Mouse (Mus musculus) hindbrain, embryonic 13.5 days (tissue): ENCODE measurements around the gene Cdh18. TPM values are rescaled to one million over a fixed set of nuclear protein-coding genes. Genes with fewer than 3 reads are reported as not detected.
"Not testable (repeated sequence)": the region's sequence is repeated elsewhere in the genome, so short reads cannot be mapped to it uniquely, and the experiment has no call there.

ENCODE experiments used
- ATAC-seq: fragments of 200-750 bp; cut with Nextera tagmentation; 2 replicates; pipeline ENCODE4 v1.8.0; 2017; ENCODE audit warnings: moderate TSS enrichment; ENCODE audit not compliant: low FRiP score
- H3K27ac ChIP-seq: fragments of 300-500 bp; sonication (generic); 2 replicates; pipeline ENCODE4 v1.5.1; 2015; ENCODE audit warnings: inconsistent platforms, mild to moderate bottlenecking, moderate library complexity
- H3K27me3 ChIP-seq: fragments of 300-500 bp; sonication (generic); 2 replicates; pipeline ENCODE4 v1.6.1; 2015; ENCODE audit warnings: mild to moderate bottlenecking, inconsistent platforms
- H3K36me3 ChIP-seq: fragments of 300-500 bp; sonication (generic); 2 replicates; pipeline ENCODE4 v1.6.1; 2015; ENCODE audit warnings: mild to moderate bottlenecking, inconsistent platforms
- H3K4me1 ChIP-seq: fragments of 300-500 bp; sonication (generic); replicated peaks from 2 replicates; pipeline ENCODE4 v1.6.1; 2015; ENCODE audit warnings: inconsistent platforms
- H3K4me2 ChIP-seq: fragments of 300-500 bp; sonication (generic); 2 replicates; pipeline ENCODE4 v1.6.1; 2015; ENCODE audit warnings: inconsistent platforms, mild to moderate bottlenecking, moderate library complexity
- H3K4me3 ChIP-seq: fragments of 300-500 bp; sonication (generic); 2 replicates; pipeline ENCODE4 v1.5.1; 2015; ENCODE audit warnings: mild to moderate bottlenecking, inconsistent platforms
- H3K9ac ChIP-seq: fragments of 300-500 bp; sonication (generic); 2 replicates; pipeline ENCODE4 v1.6.1; 2015; ENCODE audit warnings: mild to moderate bottlenecking, inconsistent platforms
- H3K9me3 ChIP-seq: fragments of 300-500 bp; sonication (generic); 2 replicates; pipeline ENCODE4 v1.6.1; 2016; ENCODE audit warnings: inconsistent platforms
- WGBS: fragments of 180-500 bp; shearing (Covaris S2); methylation state at CpG from one replicate; pipeline ENCODE4 v1.1.7; 2015; 5-methylcytosine and 5-hydroxymethylcytosine counted together
- polyA plus RNA-seq: library from polyadenylated mRNA; unstranded; fragments of >200 nt; fragmentation: Nextera tagmentation; extraction: Ambion mirVana; gene quantifications from 2 replicates; pipeline ENCODE4 v1.2.1, GENCODE M21; 2015

Cdh18 gene
- polyA plus RNA-seq, 1 experiment from 2014 or later: 7.4 TPM

DNA sequence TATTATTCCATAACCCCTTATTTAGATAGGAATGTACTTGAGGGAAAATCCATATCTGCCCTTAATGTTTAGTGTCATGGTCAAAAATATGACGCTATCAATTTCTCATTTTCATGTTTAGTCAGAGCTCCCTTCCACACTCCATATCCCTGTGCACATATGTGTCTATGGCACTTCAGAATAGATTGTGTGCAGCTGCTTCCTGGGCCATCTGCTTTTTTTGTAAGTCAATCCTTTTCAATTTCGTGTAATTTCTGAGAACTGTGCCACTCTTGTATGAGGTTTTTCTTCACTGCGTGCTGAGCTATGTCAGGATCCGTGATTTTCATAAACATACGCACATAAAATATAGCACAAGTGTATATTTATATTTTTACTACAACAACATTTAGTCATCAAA lies 435.8 kb downstream of the Cdh18 start:
- Histone ChIP-seq H3K9me3 (no peaks in the 10 kb centered on the region), H3K27me3 (no peaks in the 10 kb centered on the region), H3K4me1 (no peaks in the 10 kb centered on the region), H3K36me3 (no peaks in the 10 kb centered on the region), H3K27ac (no peak overlapping the region), H3K4me3 (no peak overlapping the region), H3K9ac (no peak overlapping the region), H3K4me2 (no peak overlapping the region)
- 79% methylated on average over 5 of the region's 5 CpGs for WGBS
- no peak for ATAC-seq

GRCm38 (mm10) chr15:23016680-23017079 lies 467.9 kb downstream of the Cdh18 start:
- H3K4me2 ChIP-seq: no peak overlapping the region
- H3K9ac ChIP-seq: no peak overlapping the region
- 0 out of 2 replicates have a peak, but pooled peaks have one; percentile 17 for ATAC-seq
- H3K4me3 ChIP-seq: no peak overlapping the region
- no peaks in the 10 kb centered on the region for H3K36me3 ChIP-seq
- no peaks in the 10 kb centered on the region for H3K9me3 ChIP-seq
- no peaks in the 10 kb centered on the region for H3K27me3 ChIP-seq
- no peaks in the 10 kb centered on the region for H3K4me1 ChIP-seq
- H3K27ac ChIP-seq: no peak overlapping the region
- WGBS: 54% methylated on average over 5 of the region's 5 CpGs

GRCm38 (mm10) chr15:23021151-23021550 lies 472.3 kb downstream of the Cdh18 start:
- no peak overlapping the region for H3K4me3 ChIP-seq
- 59% methylated on average over 2 of the region's 2 CpGs for WGBS
- no peaks in the 10 kb centered on the region for H3K27me3 ChIP-seq
- ATAC-seq: no peak
- H3K4me2 ChIP-seq: no peak overlapping the region
- H3K36me3 ChIP-seq: no peaks in the 10 kb centered on the region
- H3K4me1 ChIP-seq: no peaks in the 10 kb centered on the region
- H3K9ac ChIP-seq: no peak overlapping the region
- no peaks in the 10 kb centered on the region for H3K9me3 ChIP-seq
- H3K27ac ChIP-seq: no peak overlapping the region

DNA sequence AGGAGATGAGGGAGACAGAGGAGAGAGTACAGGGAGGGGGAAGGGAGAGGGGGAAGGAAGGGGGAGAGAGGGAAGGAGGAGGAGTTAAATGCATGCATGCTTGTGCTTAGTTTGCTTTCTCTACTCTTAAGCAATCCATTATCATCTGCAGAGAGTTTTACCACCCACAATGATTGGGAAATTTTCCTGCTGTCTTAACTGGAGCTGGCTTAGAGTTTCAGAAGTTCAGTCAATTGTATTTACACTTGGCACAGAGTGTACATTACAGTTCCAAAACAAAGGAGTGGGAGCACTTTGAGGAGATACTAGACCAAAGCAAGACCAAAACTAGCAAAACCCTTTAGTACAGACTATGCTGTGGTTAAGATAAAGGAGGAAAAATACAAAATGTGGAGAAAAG lies 473.8 kb downstream of the Cdh18 start:
- H3K4me1 ChIP-seq: no peaks in the 10 kb centered on the region
- no peak overlapping the region for H3K4me2 ChIP-seq
- H3K9ac ChIP-seq: no peak overlapping the region
- H3K27ac ChIP-seq: no peak overlapping the region
- no peaks in the 10 kb centered on the region for H3K9me3 ChIP-seq
- H3K36me3 ChIP-seq: no peaks in the 10 kb centered on the region
- H3K4me3 ChIP-seq: no peak overlapping the region
- no peak for ATAC-seq
- H3K27me3 ChIP-seq: no peaks in the 10 kb centered on the region

DNA sequence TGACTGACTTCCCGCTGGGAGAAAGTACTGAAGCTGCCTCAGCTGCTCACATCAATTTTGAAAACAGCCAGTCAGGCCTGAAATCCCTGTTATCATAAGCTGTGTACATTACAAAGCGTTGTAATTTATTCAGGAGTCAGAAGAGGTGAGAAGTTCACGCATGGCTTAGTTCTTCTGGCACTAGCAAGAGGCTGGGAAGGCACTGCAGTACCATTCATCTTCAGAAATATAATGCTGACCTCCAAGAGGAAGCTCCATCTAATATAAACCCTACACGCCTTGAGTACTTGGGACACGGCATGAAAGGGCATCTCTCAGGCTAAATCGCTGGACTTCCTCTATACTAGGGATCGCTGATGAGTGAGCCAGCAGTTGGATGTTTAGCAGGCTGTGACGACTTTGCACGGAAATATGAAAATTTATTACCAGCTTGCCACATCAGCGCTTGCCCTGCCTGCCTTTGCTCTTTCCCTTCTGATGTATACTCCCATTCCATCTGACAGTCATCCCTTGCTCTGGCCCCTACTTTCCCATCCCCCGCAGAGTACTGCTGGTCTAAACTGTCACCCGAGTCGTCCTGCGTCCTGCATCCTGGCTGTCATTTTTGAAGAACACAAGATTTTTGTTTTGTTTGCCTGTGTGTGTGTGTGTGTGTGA lies 486.9 kb downstream of the Cdh18 start:
- Histone ChIP-seq H3K27me3 (no peaks in the 10 kb centered on the region), H3K4me1 (peaks cover 15% of the 10 kb centered on the region), H3K27ac (peak overlapping the region; percentile 80), H3K4me3 (peak overlapping the region; percentile 46), H3K9ac (peak overlapping the region; percentile 73), H3K36me3 (no peaks in the 10 kb centered on the region), H3K4me2 (peak overlapping the region; percentile 80), H3K9me3 (no peaks in the 10 kb centered on the region)
- 3% methylated on average over 14 of the region's 14 CpGs for WGBS
- ATAC-seq: peak; percentile 90

DNA sequence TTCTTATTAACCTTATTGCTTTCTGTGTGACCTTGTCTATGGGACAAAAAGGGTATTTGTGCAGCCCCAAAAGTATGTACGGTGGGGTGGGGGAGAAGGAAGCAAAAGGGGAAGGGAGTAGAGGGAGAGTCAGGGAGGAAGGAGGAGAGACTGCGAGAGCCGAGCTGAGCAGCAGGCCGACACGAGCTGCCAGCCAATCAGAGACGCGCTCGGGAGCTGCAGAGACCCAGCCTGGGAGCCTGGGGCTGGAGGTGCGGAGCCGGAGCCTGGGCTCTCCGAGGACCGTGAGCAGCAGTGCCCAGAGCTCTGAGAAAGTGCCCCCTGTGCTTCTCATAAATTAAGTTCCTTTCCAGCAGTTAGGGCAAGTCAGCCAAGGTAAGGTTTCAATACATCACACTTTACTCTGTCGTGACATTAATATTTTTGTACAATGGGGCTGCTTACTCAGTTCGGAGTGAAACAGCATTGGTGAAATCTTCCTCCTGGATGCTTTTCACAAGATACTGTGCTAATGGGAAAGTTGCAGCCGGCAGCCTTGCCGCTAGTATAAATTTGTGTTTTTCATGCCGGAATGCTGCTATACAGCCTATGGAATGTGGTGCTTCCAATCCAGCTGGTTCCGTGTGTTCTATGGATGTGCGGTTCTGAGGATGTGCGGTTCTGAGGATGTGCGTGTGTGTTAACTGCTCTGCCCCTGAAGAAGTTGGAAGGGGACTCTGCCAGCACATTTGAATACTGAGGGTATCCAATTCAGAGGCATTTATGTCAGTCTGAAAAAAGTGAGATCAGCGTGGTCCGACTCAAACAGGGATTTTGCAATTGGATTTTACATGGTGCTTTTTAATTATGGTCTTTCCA lies 487.6 kb downstream of the Cdh18 start:
- Histone ChIP-seq H3K27ac (peak overlapping the region; percentile 80), H3K9ac (peak overlapping the region; percentile 73), H3K36me3 (no peaks in the 10 kb centered on the region), H3K4me3 (peak overlapping the region; percentile 46), H3K4me2 (peak overlapping the region; percentile 80), H3K9me3 (no peaks in the 10 kb centered on the region), H3K27me3 (no peaks in the 10 kb centered on the region), H3K4me1 (peaks cover 15% of the 10 kb centered on the region)
- 4% methylated on average over 23 of the region's 23 CpGs for WGBS
- ATAC-seq: peak; percentile 100

GRCm38 (mm10) chr15:23037561-23037960 lies 488.7 kb downstream of the Cdh18 start:
- H3K27me3 ChIP-seq: no peaks in the 10 kb centered on the region
- H3K9ac ChIP-seq: 0 out of 2 replicates have a peak overlapping the region, but pooled peaks have one; percentile 6
- H3K9me3 ChIP-seq: no peaks in the 10 kb centered on the region
- H3K27ac ChIP-seq: no peak overlapping the region
- no peaks in the 10 kb centered on the region for H3K36me3 ChIP-seq
- peak overlapping the region; percentile 46 for H3K4me3 ChIP-seq
- ATAC-seq: no peak
- peak overlapping the region; percentile 80 for H3K4me2 ChIP-seq
- peaks cover 15% of the 10 kb centered on the region for H3K4me1 ChIP-seq

- 77% methylated on average over 4 of the region's 4 CpGs for WGBS
- Histone ChIP-seq H3K9me3 (no peaks in the 10 kb centered on the region), H3K4me1 (no peaks in the 10 kb centered on the region), H3K27ac (no peak overlapping the region), H3K4me3 (no peak overlapping the region), H3K4me2 (no peak overlapping the region), H3K27me3 (no peaks in the 10 kb centered on the region), H3K36me3 (no peaks in the 10 kb centered on the region), H3K9ac (no peak overlapping the region)
- ATAC-seq: no peak
Observed at GRCm38 (mm10) chr15:23046127-23046785, 497.4 kb downstream of the Cdh18 start.

GRCm38 (mm10) chr15:23052006-23052405 lies 503.2 kb downstream of the Cdh18 start:
- Histone ChIP-seq H3K4me1 (no peaks in the 10 kb centered on the region), H3K4me3 (no peak overlapping the region), H3K9me3 (no peaks in the 10 kb centered on the region), H3K27me3 (no peaks in the 10 kb centered on the region), H3K27ac (no peak overlapping the region), H3K36me3 (no peaks in the 10 kb centered on the region), H3K9ac (no peak overlapping the region), H3K4me2 (no peak overlapping the region)
- no peak for ATAC-seq
- 80% methylated on average over 2 of the region's 2 CpGs for WGBS

GRCm38 (mm10) chr15:23085326-23085725 lies 536.5 kb downstream of the Cdh18 start:
- not testable (repeated sequence) for H3K4me2 ChIP-seq, H3K4me1 ChIP-seq, H3K9me3 ChIP-seq, H3K27ac ChIP-seq, H3K36me3 ChIP-seq, H3K4me3 ChIP-seq, H3K9ac ChIP-seq, H3K27me3 ChIP-seq, ATAC-seq
- WGBS: 92% methylated on average over 1 of the region's 1 CpGs

DNA sequence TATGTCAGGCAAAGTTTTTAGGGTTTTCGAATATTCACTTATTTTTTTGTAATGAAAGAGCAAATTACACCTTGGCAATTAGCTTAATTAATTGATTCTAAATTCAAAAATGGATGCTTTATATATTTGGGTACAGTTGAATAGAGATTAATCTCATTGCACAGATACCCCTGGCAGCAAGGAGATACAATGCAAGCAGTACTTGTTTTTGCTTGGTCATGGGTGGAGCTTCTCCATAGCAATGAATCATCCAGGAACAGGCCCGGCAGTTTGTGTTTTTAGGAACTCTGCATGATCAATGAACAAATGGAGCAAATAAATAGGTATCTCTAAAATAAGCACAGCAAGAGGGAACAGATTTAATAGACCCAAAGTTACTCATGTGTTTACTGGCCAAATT lies 538.7 kb downstream of the Cdh18 start:
- Histone ChIP-seq H3K4me2 (no peak overlapping the region), H3K27ac (no peak overlapping the region), H3K9ac (no peak overlapping the region), H3K4me3 (no peak overlapping the region), H3K36me3 (no peaks in the 10 kb centered on the region), H3K4me1 (no peaks in the 10 kb centered on the region), H3K9me3 (no peaks in the 10 kb centered on the region), H3K27me3 (no peaks in the 10 kb centered on the region)
- 85% methylated on average over 2 of the region's 2 CpGs for WGBS
- no peak for ATAC-seq

DNA sequence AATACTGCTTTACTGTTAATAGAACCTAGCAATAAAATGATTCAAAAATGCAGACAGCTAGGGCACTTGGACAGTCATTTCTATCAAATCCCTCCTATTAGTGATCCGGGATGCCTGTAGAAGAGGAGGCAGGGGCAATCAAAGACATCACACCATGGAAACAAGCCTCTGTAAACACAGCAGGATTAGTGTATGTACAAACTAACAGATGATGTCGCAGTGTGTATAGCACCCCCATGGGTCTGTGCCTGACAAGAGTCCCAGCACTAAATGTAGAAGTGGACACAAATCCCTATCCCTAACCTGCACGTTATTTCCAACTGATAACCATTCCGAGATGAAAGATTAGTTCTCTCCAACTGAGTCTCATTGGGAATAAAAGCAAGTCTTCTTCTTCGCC lies 547.8 kb downstream of the Cdh18 start:
- no peaks in the 10 kb centered on the region for H3K4me1 ChIP-seq
- no peaks in the 10 kb centered on the region for H3K36me3 ChIP-seq
- no peak overlapping the region for H3K9ac ChIP-seq
- no peak overlapping the region for H3K4me3 ChIP-seq
- no peaks in the 10 kb centered on the region for H3K27me3 ChIP-seq
- H3K27ac ChIP-seq: no peak overlapping the region
- WGBS: 85% methylated on average over 5 of the region's 5 CpGs
- no peaks in the 10 kb centered on the region for H3K9me3 ChIP-seq
- H3K4me2 ChIP-seq: no peak overlapping the region
- no peak for ATAC-seq
